Mouse (Mus musculus) bone marrow macrophage, adult 2 months (primary cell): ENCODE results near the gene Zbtb22. TPM values are rescaled to one million over a fixed set of nuclear protein-coding genes. Genes with fewer than 3 reads are reported as not detected.

Experiments
- H3K27ac ChIP-seq: 2 replicates; pipeline ENCODE4 v1.5.1; 2012; ENCODE audit warnings: low read depth, low read length; ENCODE audit not compliant: insufficient read depth
- H3K4me1 ChIP-seq: 2 replicates; pipeline ENCODE4 v1.6.1; 2012; ENCODE audit warnings: low read length; ENCODE audit not compliant: control insufficient read depth, insufficient read depth
- H3K4me3 ChIP-seq: 2 replicates; pipeline ENCODE4 v1.5.1; 2012; ENCODE audit warnings: mild to moderate bottlenecking, low read length, moderate library complexity; ENCODE audit not compliant: insufficient read depth
- CTCF ChIP-seq: IDR thresholded peaks from 2 replicates; pipeline ENCODE4 v1.5.1; 2012; ENCODE audit warnings: low read depth, mild to moderate bottlenecking, low read length, moderate library complexity
- POLR2A ChIP-seq: IDR thresholded peaks from 2 replicates; pipeline ENCODE4 v1.6.1; 2012; ENCODE audit warnings: mild to moderate bottlenecking, low read depth, low read length, borderline replicate concordance
- polyA plus RNA-seq: library from polyadenylated mRNA; stranded (reverse); fragments of >200 nt; gene quantifications from 2 replicates; pipeline ENCODE4 v1.2.4, GENCODE M21; 2012; ENCODE audit not compliant: missing spikeins, insufficient read depth, insufficient read length

Zbtb22 gene
- polyA plus RNA-seq, 1 experiment, result 21.8 TPM

DNA sequence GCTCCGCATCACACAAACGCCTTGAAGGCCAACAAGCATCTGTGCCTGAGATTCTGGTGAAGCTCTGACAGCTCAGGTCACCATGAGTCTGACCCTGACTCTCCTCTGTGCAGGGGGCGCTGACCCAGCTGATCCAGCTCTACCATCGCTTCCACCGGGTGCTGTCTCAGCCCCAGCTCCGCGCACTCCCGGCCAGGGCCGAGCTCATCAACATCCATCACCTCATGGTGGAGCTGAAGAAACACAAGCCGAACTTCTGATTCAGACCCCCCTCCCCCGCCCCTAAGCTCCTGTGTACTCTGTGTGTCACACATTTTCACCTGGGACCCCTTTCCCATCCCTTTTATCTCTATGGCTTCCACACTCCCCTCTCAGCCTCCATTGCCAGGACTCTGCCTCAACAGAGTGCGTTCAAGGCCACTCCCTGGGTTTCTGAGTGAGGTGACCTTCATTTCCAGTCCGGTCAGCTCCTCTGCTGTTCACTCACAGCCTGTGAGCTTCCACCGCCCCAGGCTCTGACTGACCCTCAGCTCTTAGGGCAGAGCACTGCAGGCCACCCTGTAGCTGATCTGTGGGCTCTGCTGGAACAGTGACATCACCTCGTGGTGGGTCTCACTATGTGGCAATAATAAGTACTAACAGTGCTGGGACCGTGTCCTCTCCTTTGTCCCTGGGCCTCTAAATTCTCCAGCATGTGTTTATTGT, 50.3 kb downstream of the Zbtb22 start:
- Histone ChIP-seq H3K4me3 (no peak overlapping the region), H3K27ac (no peak overlapping the region), H3K4me1 (0 out of 2 replicates have a peak, but pooled peaks cover 2% of the 10 kb centered on the region)
- TF ChIP-seq POLR2A, result no peak
- TF ChIP-seq CTCF, result no peak

DNA sequence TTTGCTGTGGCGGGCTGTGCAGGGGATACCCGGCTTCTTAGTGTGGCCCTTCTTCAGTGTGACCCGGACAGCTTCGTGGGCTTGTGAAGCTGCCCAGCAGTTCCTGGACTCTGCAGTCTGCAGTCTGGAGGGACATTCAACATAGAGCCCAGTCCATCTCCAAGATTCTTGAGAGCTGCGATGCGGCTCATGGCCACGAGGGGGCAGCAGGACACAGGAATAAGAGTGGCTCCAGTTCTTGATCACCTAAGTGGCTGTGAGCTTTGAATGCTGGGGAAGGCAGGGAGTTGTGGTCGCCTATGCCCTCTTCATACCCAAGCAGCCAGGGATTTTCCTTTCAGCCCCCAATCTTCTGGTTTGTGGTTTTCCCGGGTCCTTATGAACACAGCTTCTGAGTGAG, 52.8 kb downstream of the Zbtb22 start:
- TF ChIP-seq CTCF (peak; percentile 71), POLR2A (no peak)
- H3K4me3 ChIP-seq, result no peak overlapping the region

More for the DNA sequence above, 52.8 kb downstream of the Zbtb22 start:
- no peak overlapping the region for H3K27ac ChIP-seq
- peaks cover 14% of the 10 kb centered on the region for H3K4me1 ChIP-seq

Other genes starting within 250 kb of the Zbtb22 start
- 320 and 384 TPM in 2 replicates for gene Hnrnpm, start 229.0 kb upstream of the Zbtb22 start, polyA plus RNA-seq
- gene March2, start 197.2 kb upstream of the Zbtb22 start, polyA plus RNA-seq, result 61.3 and 62.9 TPM in 2 replicates
- 128 TPM in 2 replicates for gene Rab11b, start 155.4 kb upstream of the Zbtb22 start, polyA plus RNA-seq
- 8.4 and 11.0 TPM in 2 replicates for gene Angptl4, start 134.1 kb upstream of the Zbtb22 start, polyA plus RNA-seq
- gene Kank3, start 105.4 kb upstream of the Zbtb22 start, polyA plus RNA-seq, result 27.5 and 33.3 TPM in 2 replicates
- 1,369 and 1,530 TPM in 2 replicates for gene Rps28, start 91.3 kb upstream of the Zbtb22 start, polyA plus RNA-seq
- 197 and 199 TPM in 2 replicates for gene Ndufa7, start 91.3 kb upstream of the Zbtb22 start, polyA plus RNA-seq
- 4.4 TPM in 2 replicates for gene Cd320, start 72.8 kb upstream of the Zbtb22 start, polyA plus RNA-seq
- gene Gm7029, start 42.1 kb upstream of the Zbtb22 start, polyA plus RNA-seq, result not detected in 2 replicates
- gene Kifc1, start 25.2 kb upstream of the Zbtb22 start, polyA plus RNA-seq, result 35.5 and 36.3 TPM in 2 replicates
- 3.5 and 6.4 TPM in 2 replicates for gene Platr17, start 10.8 kb upstream of the Zbtb22 start, polyA plus RNA-seq
- 58.1 and 69.3 TPM in 2 replicates for gene Daxx, start 6.5 kb upstream of the Zbtb22 start, polyA plus RNA-seq
- 389 and 454 TPM in 2 replicates for gene Tapbp, start within 50 bp of the Zbtb22 start, polyA plus RNA-seq
- gene Rgl2, start 13.6 kb downstream of the Zbtb22 start, polyA plus RNA-seq, result 209 and 216 TPM in 2 replicates
- gene Pfdn6, start 24.4 kb downstream of the Zbtb22 start, polyA plus RNA-seq, result 54.1 and 54.9 TPM in 2 replicates
- 10.1 and 10.2 TPM in 2 replicates for gene Wdr46, start 24.8 kb downstream of the Zbtb22 start, polyA plus RNA-seq
- gene B3galt4, start 35.6 kb downstream of the Zbtb22 start, polyA plus RNA-seq, result 8.3 and 8.7 TPM in 2 replicates
- gene Vps52, start 39.9 kb downstream of the Zbtb22 start, polyA plus RNA-seq, result 41.3 and 49.7 TPM in 2 replicates
- 1,144 and 1,230 TPM in 2 replicates for gene Rps18, start 40.1 kb downstream of the Zbtb22 start, polyA plus RNA-seq
- gene H2-K1, start 84.4 kb downstream of the Zbtb22 start, polyA plus RNA-seq, result 2,635 and 2,812 TPM in 2 replicates
- gene Ring1, start 108.8 kb downstream of the Zbtb22 start, polyA plus RNA-seq, result 22.8 and 22.9 TPM in 2 replicates
- gene H2-Ke6, start 112.2 kb downstream of the Zbtb22 start, polyA plus RNA-seq, result 64.2 and 78.0 TPM in 2 replicates
- 62.3 and 70.1 TPM in 2 replicates for gene Slc39a7, start 115.8 kb downstream of the Zbtb22 start, polyA plus RNA-seq
- gene Rxrb, start 115.9 kb downstream of the Zbtb22 start, polyA plus RNA-seq, result 50.2 and 51.9 TPM in 2 replicates
- 0.51 and 0.61 TPM in 2 replicates for gene Col11a2, start 123.5 kb downstream of the Zbtb22 start, polyA plus RNA-seq
- 0.88 TPM in 1 of 2 replicates, not detected in the other for gene H2-Oa, start 176.4 kb downstream of the Zbtb22 start, polyA plus RNA-seq
- 206 and 214 TPM in 2 replicates for gene H2-DMa, start 203.6 kb downstream of the Zbtb22 start, polyA plus RNA-seq
- gene Brd2, start 206.7 kb downstream of the Zbtb22 start, polyA plus RNA-seq, result 156 and 185 TPM in 2 replicates
- 3.0 and 4.9 TPM in 2 replicates for gene H2-DMb2, start 227.4 kb downstream of the Zbtb22 start, polyA plus RNA-seq
- gene H2-DMb1, start 237.2 kb downstream of the Zbtb22 start, polyA plus RNA-seq, result 232 and 258 TPM in 2 replicates